Mouse (Mus musculus) thymus, adult 2 months (tissue): ENCODE measurements around the gene Ttc25.

Source experiments
- CTCF ChIP-seq: fragments of 200-500 bp; IDR thresholded peaks from 2 replicates; pipeline ENCODE4 v1.5.1; 2012; ENCODE audit warnings: mild to moderate bottlenecking, control low read depth, low read length, moderate library complexity, borderline replicate concordance; ENCODE audit not compliant: control insufficient read depth, poor library complexity, insufficient read depth; ENCODE audit errors: extremely low read depth
- POLR2A ChIP-seq: fragments of 200-500 bp; IDR thresholded peaks from 2 replicates; pipeline ENCODE4 v1.6.1; 2012; ENCODE audit warnings: mild to moderate bottlenecking, low read length, control low read depth, moderate library complexity; ENCODE audit not compliant: control insufficient read depth, poor library complexity, insufficient read depth; ENCODE audit errors: extremely low read depth

GRCm38 (mm10) chr11:100515061-100515460 lies 30.3 kb upstream of the Ttc25 start:
- TF ChIP-seq CTCF: no peak
- TF ChIP-seq POLR2A: no peak
